In genomic region chr9:99165956-99166355, GRCm38 (mm10) we compare ENCODE assay signal across 21 mouse cellular contexts. TPM values are rescaled to one million over a fixed set of nuclear protein-coding genes. Genes with fewer than 3 reads are reported as not detected.
DNase-seq lines count a peak whose midpoint lies in the region; ATAC-seq and TF ChIP-seq lines count a peak whose summit lies in the region.
"Had no signal": no experiment of that assay in that cellular context is flagged by ENCODE, and none has a peak within 500 bp of the region (broad histone marks: within the 10 kb centered on the region; RNA-seq: fewer than 3 reads in every experiment).

No protein-coding gene starts in this region.

- no peak for ATAC-seq in stomach, embryonic 16.5 days (ENCODE audit: insufficient read depth, low FRiP score)
- ATAC-seq in stomach, postnatal 0 days (ENCODE audit: low FRiP score, low TSS enrichment) = no peak
- no peak for ATAC-seq in embryonic facial prominence, embryonic 12.5 days (ENCODE audit: insufficient number of reproducible peaks, insufficient read depth, low FRiP score, low TSS enrichment)
- ATAC-seq: forebrain, embryonic 14.5 days; hindbrain, embryonic 16.5 days; inflammation-experienced regulatory T-cells, adult 6 months; intestine, postnatal 0 days had no signal

- 58% methylated on average over 6 of the region's 6 CpGs for WGBS in stomach, embryonic 16.5 days
- 58% methylated on average over 6 of the region's 6 CpGs for WGBS in stomach, postnatal 0 days
- 70% methylated on average over 6 of the region's 6 CpGs for WGBS in embryonic facial prominence, embryonic 12.5 days

- no peak overlapping the region for H3K4me2 ChIP-seq in stomach, embryonic 16.5 days (ENCODE audit: low read depth, low read length)
- no peak overlapping the region for H3K4me2 ChIP-seq in stomach, postnatal 0 days (replicated peaks; ENCODE audit: low read depth)
- H3K4me2 ChIP-seq in embryonic facial prominence, embryonic 12.5 days (replicated peaks) = no peak overlapping the region
- H3K4me2 ChIP-seq: heart, embryonic 13.5 days had no signal

- TF ChIP-seq CTCF in stomach, postnatal 0 days (IDR thresholded peaks at IDR 0.05; ENCODE audit: low read depth) = no peak

- no peak for TF ChIP-seq EP300 in stomach, postnatal 0 days (optimal IDR thresholded peaks at IDR 0.05)

- H3K9me3 ChIP-seq in stomach, embryonic 16.5 days (replicated peaks; ENCODE audit: control insufficient read depth, low read length) = no peaks in the 10 kb centered on the region
- H3K9me3 ChIP-seq in stomach, postnatal 0 days (ENCODE audit: control insufficient read depth, low read length) = no peaks in the 10 kb centered on the region
- H3K9me3 ChIP-seq in embryonic facial prominence, embryonic 12.5 days = no peaks in the 10 kb centered on the region
- H3K9me3 ChIP-seq: heart, embryonic 13.5 days had no signal

- peak overlapping the region; percentile 44; the same call in 1 of the 2 replicates for H3K27ac ChIP-seq in stomach, embryonic 16.5 days (ENCODE audit: low read length)
- no peak overlapping the region for H3K27ac ChIP-seq in stomach, postnatal 0 days (replicated peaks)
- peak overlapping the region; percentile 58; the same call in 1 of the 2 replicates for H3K27ac ChIP-seq in embryonic facial prominence, embryonic 12.5 days
- H3K27ac ChIP-seq: heart, embryonic 13.5 days had no signal

- no peaks in the 10 kb centered on the region for H3K4me1 ChIP-seq in stomach, embryonic 16.5 days (ENCODE audit: control insufficient read depth, insufficient read depth, low read length)
- no peaks in the 10 kb centered on the region for H3K4me1 ChIP-seq in stomach, postnatal 0 days (replicated peaks; ENCODE audit: control insufficient read depth, insufficient read depth)
- 0 out of 2 replicates have a peak, but pooled peaks cover 9% of the 10 kb centered on the region for H3K4me1 ChIP-seq in embryonic facial prominence, embryonic 12.5 days

- H3K9ac ChIP-seq in stomach, embryonic 16.5 days (ENCODE audit: low read length) = no peak overlapping the region
- H3K9ac ChIP-seq in stomach, postnatal 0 days (ENCODE audit: low read length) = no peak overlapping the region
- H3K9ac ChIP-seq in embryonic facial prominence, embryonic 12.5 days = no peak overlapping the region
- H3K9ac ChIP-seq: heart, embryonic 13.5 days had no signal

- H3K36me3 ChIP-seq in stomach, embryonic 16.5 days (ENCODE audit: control insufficient read depth, insufficient read depth, low read length) = no peaks in the 10 kb centered on the region
- H3K36me3 ChIP-seq in stomach, postnatal 0 days (ENCODE audit: control insufficient read depth, insufficient read depth, low read length) = no peaks in the 10 kb centered on the region
- no peaks in the 10 kb centered on the region for H3K36me3 ChIP-seq in embryonic facial prominence, embryonic 12.5 days
- H3K36me3 ChIP-seq: heart, embryonic 13.5 days had no signal

- H3K4me3 ChIP-seq in stomach, embryonic 16.5 days (replicated peaks; ENCODE audit: low read length) = no peak overlapping the region
- no peak overlapping the region for H3K4me3 ChIP-seq in stomach, postnatal 0 days (ENCODE audit: low read depth, low read length)
- no peak overlapping the region for H3K4me3 ChIP-seq in embryonic facial prominence, embryonic 12.5 days
- H3K4me3 ChIP-seq: heart, embryonic 13.5 days had no signal

- H3K27me3 ChIP-seq in stomach, embryonic 16.5 days (ENCODE audit: control insufficient read depth, insufficient read depth, low read length) = no peaks in the 10 kb centered on the region
- no peaks in the 10 kb centered on the region for H3K27me3 ChIP-seq in stomach, postnatal 0 days (ENCODE audit: control insufficient read depth, insufficient read depth, low read length)
- H3K27me3 ChIP-seq in embryonic facial prominence, embryonic 12.5 days = no peaks in the 10 kb centered on the region

- DNase-seq in adrenal gland, adult (ENCODE audit: inconsistent age in 2 of 2, low spot score in 1 of 2) = peak; percentile 20 to 54
- no peak for DNase-seq in adrenal gland, adult 18-20 months (ENCODE audit: low spot score in 2 of 2)
- DNase-seq in stomach, postnatal 0 days (ENCODE audit: low spot score) = no peak
- DNase-seq in right cerebral cortex, postnatal 25 days = no peak
- DNase-seq in cerebellum, postnatal 25 days = no peak
- no peak for DNase-seq in left cerebral cortex, postnatal 14 days (ENCODE audit: low spot score in 2 of 2)
- DNase-seq: adrenal gland, adult 8-10 months; adrenal gland, postnatal 36 days; cerebellum, adult 11-12 months; cerebellum, adult 9-10 months; cerebellum, postnatal 36 days; gastrocnemius, postnatal 36 days; heart, adult 11 months; heart, postnatal 36 days had no signal

- intact Hi-C loops in left cerebral cortex, postnatal 14 days (cut with DNase I) = no loop called here

RNA-seq across cellular contexts. Expression of gene Pik3cb, which starts 25.5 kb away (rescaled TPM):
- total RNA-seq in adrenal gland, adult 18-20 months (2021) = 10 to 100 TPM; 15.9 to 24.3 TPM
- polyA plus RNA-seq in stomach, embryonic 16.5 days (2015; fragmentation: Nextera tagmentation; extraction: Ambion mirVana) = 1.4 TPM in 2 replicates
- polyA plus RNA-seq in stomach, postnatal 0 days (2015; fragmentation: Nextera tagmentation; extraction: Ambion mirVana) = 2.6 and 4.0 TPM in 2 replicates
- polyA plus RNA-seq in embryonic facial prominence, embryonic 12.5 days (2016; fragmentation: Nextera tagmentation; extraction: Ambion mirVana) = 2.0 and 2.5 TPM in 2 replicates
- total RNA-seq in left cerebral cortex, postnatal 14 days (2021) = 10 to 100 TPM; 19.7 to 21.7 TPM

Comparison
In these comparisons a context has a peak if more than half of its experiments do, and no peak if none do; other contexts are left out.
1. DNase-seq: peak in adrenal gland, adult (2 of 2); none in adrenal gland, adult 18-20 months (0 of 2), stomach, postnatal 0 days (single experiment), right cerebral cortex, postnatal 25 days (single experiment), cerebellum, postnatal 25 days (0 of 2) and left cerebral cortex, postnatal 14 days (0 of 2).